Comparison of ENCODE assay signal across 9 mouse cellular contexts in the genomic region with DNA sequence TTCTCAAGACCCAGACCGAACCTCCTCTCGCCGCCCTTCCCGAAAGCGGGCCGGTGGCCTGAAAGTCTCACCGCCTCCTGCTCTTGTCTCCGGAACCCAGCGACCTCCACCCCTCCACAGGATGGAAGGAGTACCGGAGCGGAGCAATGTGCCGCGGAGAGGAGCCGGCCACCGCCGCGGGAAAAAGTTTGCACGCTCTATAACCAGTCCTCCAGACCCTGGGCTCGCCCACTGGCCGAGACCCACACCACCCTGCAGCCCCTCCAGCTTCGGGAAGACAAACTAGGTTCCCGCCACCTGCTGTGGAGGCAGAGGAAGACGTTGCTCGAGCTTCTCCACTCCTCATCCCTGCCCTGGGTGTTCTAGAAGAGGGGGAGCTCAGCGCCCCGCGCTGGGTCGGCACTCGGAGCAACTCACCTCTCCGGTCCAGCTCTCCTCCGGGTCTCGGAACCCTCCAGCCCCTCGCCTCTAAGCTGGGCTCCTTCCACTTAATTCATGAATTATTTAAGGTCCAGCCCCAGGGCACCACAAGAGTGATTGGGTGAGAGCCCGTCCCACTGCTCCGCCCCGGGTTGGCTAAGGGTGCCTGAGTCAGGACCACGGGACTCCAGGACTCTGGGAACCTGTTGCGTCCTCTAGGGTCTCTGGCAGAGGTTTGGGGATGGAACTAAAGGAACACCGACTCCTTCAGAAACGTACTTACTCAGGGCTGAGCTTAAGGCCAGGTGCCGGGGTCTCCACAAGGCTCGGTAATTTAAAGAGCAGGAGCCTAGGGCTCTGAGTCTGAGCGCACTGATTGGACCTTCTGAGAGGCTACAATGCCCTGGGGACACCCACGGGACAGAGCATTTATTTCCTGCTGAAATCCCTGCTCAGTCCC. TPM values are rescaled to one million over a fixed set of nuclear protein-coding genes. Genes with fewer than 3 reads are reported as not detected.
A peak's percentile ranks its signal among the peaks of the same experiment; 100 is the strongest.
DNase-seq lines count a peak whose midpoint lies in the region; ATAC-seq lines count a peak whose summit lies in the region.
"Had no signal": no experiment of that assay in that cellular context is flagged by ENCODE, and none has a peak within 500 bp of the region (broad histone marks: within the 10 kb centered on the region; RNA-seq: fewer than 3 reads in every experiment).

Gene Prom1 (minus strand): TSS at position 802 of the 880 bp plus-strand sequence.

- H3K27me3 ChIP-seq in forebrain, embryonic 15.5 days = no peaks in the 10 kb centered on the region
- H3K27me3 ChIP-seq in hindbrain, embryonic 16.5 days (replicated peaks; ENCODE audit: control insufficient read depth, insufficient read depth, low read length) = no peaks in the 10 kb centered on the region
- H3K27me3 ChIP-seq in limb, embryonic 10.5 days (ENCODE audit: low read depth, poor library complexity, severe bottlenecking) = no peaks in the 10 kb centered on the region
- H3K27me3 ChIP-seq in midbrain, embryonic 11.5 days (ENCODE audit: control insufficient read depth, insufficient read depth, low read length) = no peaks in the 10 kb centered on the region

- peak; percentile 73 for ATAC-seq in forebrain, embryonic 15.5 days (replicated peaks)
- ATAC-seq in hindbrain, embryonic 16.5 days = peak; percentile 74
- peak; percentile 80 for ATAC-seq in midbrain, embryonic 11.5 days (ENCODE audit: low FRiP score)

- H3K9me3 ChIP-seq in forebrain, embryonic 15.5 days = no peaks in the 10 kb centered on the region
- H3K9me3 ChIP-seq in hindbrain, embryonic 16.5 days (ENCODE audit: control insufficient read depth, low read length) = no peaks in the 10 kb centered on the region
- no peaks in the 10 kb centered on the region for H3K9me3 ChIP-seq in limb, embryonic 10.5 days (replicated peaks)
- no peaks in the 10 kb centered on the region for H3K9me3 ChIP-seq in midbrain, embryonic 11.5 days (ENCODE audit: control insufficient read depth, low read length)
- H3K9me3 ChIP-seq: G1E had no signal

- H3K4me2 ChIP-seq in forebrain, embryonic 15.5 days (replicated peaks) = peak within 1 kb of the TSS; percentile 94
- peak within 1 kb of the TSS; percentile 94 for H3K4me2 ChIP-seq in hindbrain, embryonic 16.5 days (ENCODE audit: low read length)
- peak within 1 kb of the TSS; percentile 58 for H3K4me2 ChIP-seq in midbrain, embryonic 11.5 days

- no peaks in the 10 kb centered on the region for H3K36me3 ChIP-seq in forebrain, embryonic 15.5 days
- H3K36me3 ChIP-seq in hindbrain, embryonic 16.5 days (ENCODE audit: control insufficient read depth, insufficient read depth, low read length) = no peaks in the 10 kb centered on the region
- H3K36me3 ChIP-seq in limb, embryonic 10.5 days = peaks cover 13% of the 10 kb centered on the region
- H3K36me3 ChIP-seq in midbrain, embryonic 11.5 days (ENCODE audit: control insufficient read depth, insufficient read depth, low read length) = no peaks in the 10 kb centered on the region
- H3K36me3 ChIP-seq: G1E had no signal

- no peak for DNase-seq in left cerebral cortex, adult 8-10 months (ENCODE audit: low spot score in 2 of 2)
- DNase-seq in left cerebral cortex, adult 11 months (ENCODE audit: low spot score) = no peak
- peak; percentile 51 to 58 for DNase-seq in cerebellum, adult 18-20 months
- DNase-seq in limb, embryonic 10.5 days (ENCODE audit: low spot score) = peak; percentile 84
- peak; percentile 95 for DNase-seq in midbrain, embryonic 11.5 days (ENCODE audit: low spot score, missing footprints)
- DNase-seq in urinary bladder, postnatal 25 days (ENCODE audit: low spot score) = peak; percentile 5

- H3K27ac ChIP-seq in forebrain, embryonic 15.5 days (replicated peaks) = peak within 1 kb of the TSS; percentile 82
- H3K27ac ChIP-seq in hindbrain, embryonic 16.5 days (ENCODE audit: low read depth, low read length) = peak within 1 kb of the TSS; percentile 76
- H3K27ac ChIP-seq in limb, embryonic 10.5 days = peak within 1 kb of the TSS; percentile 99
- peak within 1 kb of the TSS; percentile 91 for H3K27ac ChIP-seq in midbrain, embryonic 11.5 days (ENCODE audit: low read depth, low read length)

- 1% methylated on average over 44 of the region's 44 CpGs for WGBS in forebrain, embryonic 15.5 days
- WGBS in hindbrain, embryonic 16.5 days = 1% methylated on average over 44 of the region's 44 CpGs
- WGBS in limb, embryonic 10.5 days = under 1% methylated on average over 44 of the region's 44 CpGs
- WGBS in midbrain, embryonic 11.5 days = under 1% methylated on average over 44 of the region's 44 CpGs

- peaks cover 23% of the 10 kb centered on the region for H3K4me1 ChIP-seq in forebrain, embryonic 15.5 days
- H3K4me1 ChIP-seq in hindbrain, embryonic 16.5 days (ENCODE audit: control insufficient read depth, insufficient read depth, low read depth, low read length) = peaks cover 14% of the 10 kb centered on the region
- H3K4me1 ChIP-seq in limb, embryonic 10.5 days = peaks cover 32% of the 10 kb centered on the region
- peaks cover 13% of the 10 kb centered on the region for H3K4me1 ChIP-seq in midbrain, embryonic 11.5 days (ENCODE audit: control insufficient read depth, insufficient read depth, low read length)

- peak within 1 kb of the TSS; percentile 64 for H3K4me3 ChIP-seq in forebrain, embryonic 15.5 days
- peak within 1 kb of the TSS; percentile 68 for H3K4me3 ChIP-seq in hindbrain, embryonic 16.5 days (ENCODE audit: low read length)
- H3K4me3 ChIP-seq in limb, embryonic 10.5 days = peak within 1 kb of the TSS; percentile 78
- peak within 1 kb of the TSS; percentile 72 for H3K4me3 ChIP-seq in midbrain, embryonic 11.5 days (ENCODE audit: low read depth, low read length)

- H3K9ac ChIP-seq in forebrain, embryonic 15.5 days (replicated peaks) = peak within 1 kb of the TSS; percentile 89
- peak within 1 kb of the TSS; percentile 69 for H3K9ac ChIP-seq in hindbrain, embryonic 16.5 days (ENCODE audit: low read depth, low read length)
- H3K9ac ChIP-seq in midbrain, embryonic 11.5 days (ENCODE audit: low read length) = peak within 1 kb of the TSS; percentile 95

RNA-seq across cellular contexts. Expression of gene Prom1, which starts in this region (rescaled TPM):
- total RNA-seq in left cerebral cortex, adult 8-10 months (2022) = 10 to 100 TPM; 13.0 to 21.6 (median 17.1) TPM
- 37.0 and 40.1 TPM in 2 replicates for polyA plus RNA-seq in forebrain, embryonic 15.5 days (2015; fragmentation: Nextera tagmentation; extraction: Ambion mirVana)
- 25.6 and 42.7 TPM in 2 replicates for polyA plus RNA-seq in hindbrain, embryonic 16.5 days (2015; fragmentation: Nextera tagmentation; extraction: Ambion mirVana)
- polyA plus RNA-seq in limb, embryonic 10.5 days (2016; fragmentation: Nextera tagmentation; extraction: Ambion mirVana) = 94.6 and 120 TPM in 2 replicates
- polyA plus RNA-seq in midbrain, embryonic 11.5 days (2014; fragmentation: Nextera tagmentation; extraction: Ambion mirVana) = 171 and 176 TPM in 2 replicates
- polyA plus RNA-seq: G1E had no signal

Comparison
In these comparisons a context has a peak if more than half of its experiments do, and no peak if none do; other contexts are left out.
1. DNase-seq: peak in cerebellum, adult 18-20 months (2 of 2), limb, embryonic 10.5 days (single experiment), midbrain, embryonic 11.5 days (single experiment) and urinary bladder, postnatal 25 days (single experiment); none in left cerebral cortex, adult 8-10 months (0 of 2) and left cerebral cortex, adult 11 months (single experiment).
2. Peak in every context shown above with its lines, with median percentiles within 50 percentile points of each other: ATAC-seq, H3K27ac ChIP-seq, H3K4me2 ChIP-seq, H3K4me3 ChIP-seq and H3K9ac ChIP-seq.